Mouse (Mus musculus): ENCODE results near the gene Arid1b.

Gene Arid1b

GRCm38 (mm10) chr17:5151852-5152251 is 157.7 kb downstream of the Arid1b start:
- DNase-seq (ENCODE audit: low read depth, low spot score): no peak

- no peak for DNase-seq (ENCODE audit: low read depth, low spot score)
Observed at GRCm38 (mm10) chr17:5153461-5153860, 159.3 kb downstream of the Arid1b start.

DNA sequence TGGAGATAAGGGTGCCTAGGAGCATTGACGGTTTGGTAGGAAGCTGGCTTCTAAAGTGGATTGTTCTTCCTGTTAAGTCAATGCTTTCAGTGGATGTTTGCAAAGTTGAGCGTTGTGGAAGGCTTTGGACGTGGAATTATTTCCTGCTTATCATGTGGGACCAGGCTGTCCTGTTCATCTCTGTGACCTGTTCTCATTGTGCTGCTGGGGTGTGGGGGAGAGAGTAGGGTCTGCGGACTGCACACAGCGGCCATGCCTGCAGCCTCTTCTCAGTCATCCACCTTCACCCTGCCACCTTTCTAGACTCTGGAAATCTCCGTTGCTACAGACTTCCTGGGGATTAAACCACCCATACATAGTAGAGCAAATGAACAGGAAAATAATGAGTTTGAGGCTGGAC is 160.2 kb downstream of the Arid1b start:
- DNase-seq (ENCODE audit: low read depth, low spot score): no peak

DNA sequence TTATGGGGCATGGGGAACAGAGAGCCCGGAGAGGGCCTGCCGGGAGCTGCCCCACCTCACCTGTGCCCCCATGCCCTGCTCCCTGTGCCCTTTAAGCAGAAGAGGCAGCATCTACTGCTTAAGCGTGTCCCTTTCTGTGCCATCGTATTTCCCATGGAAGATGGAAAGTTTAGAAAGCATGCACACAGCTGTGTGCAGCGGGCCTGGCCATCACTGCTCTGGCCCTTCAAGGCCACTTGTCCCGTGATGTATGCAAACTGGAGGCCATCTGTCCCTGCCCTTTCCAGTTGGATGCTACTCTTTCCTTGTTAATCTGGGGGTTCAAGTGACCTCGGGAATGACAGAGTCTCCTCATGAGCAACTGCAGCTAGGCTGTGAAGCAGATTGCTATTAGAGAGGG is 163.5 kb downstream of the Arid1b start:
- DNase-seq (ENCODE audit: low read depth, low spot score): no peak

- DNase-seq (ENCODE audit: low read depth, low spot score): no peak
Observed at GRCm38 (mm10) chr17:5162525-5162924, 168.4 kb downstream of the Arid1b start.

GRCm38 (mm10) chr17:5163251-5163826 is 169.2 kb downstream of the Arid1b start:
- no peak for DNase-seq (ENCODE audit: low read depth, low spot score)

GRCm38 (mm10) chr17:5164794-5165193 is 170.7 kb downstream of the Arid1b start:
- DNase-seq (ENCODE audit: low read depth, low spot score): no peak

DNA sequence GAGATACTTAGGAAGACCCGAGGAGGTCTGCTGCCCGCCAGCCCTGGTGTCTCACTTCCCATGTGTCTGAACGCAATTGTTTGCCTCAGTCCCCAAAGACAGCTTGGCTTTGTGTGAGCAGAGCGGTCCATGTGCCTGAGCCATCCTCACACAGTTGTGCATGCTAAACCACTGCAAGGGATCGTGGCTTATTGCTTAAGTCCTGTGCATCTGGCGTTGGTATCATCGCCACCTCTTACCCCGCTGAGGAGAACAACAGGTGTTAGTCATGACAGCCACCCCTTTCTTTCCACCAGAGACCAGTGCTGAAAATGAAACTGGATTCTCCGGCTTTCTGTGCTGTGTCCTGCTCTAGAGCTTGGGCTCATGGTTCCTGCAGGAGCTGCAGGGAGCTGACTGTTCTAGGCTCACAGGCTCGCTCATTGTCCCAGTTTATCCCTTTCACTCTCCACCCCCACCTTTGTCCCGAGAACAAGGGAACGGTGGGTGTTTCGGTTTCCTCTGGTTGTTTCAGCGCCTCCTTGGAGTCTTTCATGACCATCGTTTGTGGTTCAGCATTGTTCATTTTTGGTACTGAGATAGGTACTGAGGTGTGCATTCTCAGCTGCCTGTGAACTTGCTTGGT is 171.2 kb downstream of the Arid1b start:
- DNase-seq (ENCODE audit: low read depth, low spot score): no peak

DNA sequence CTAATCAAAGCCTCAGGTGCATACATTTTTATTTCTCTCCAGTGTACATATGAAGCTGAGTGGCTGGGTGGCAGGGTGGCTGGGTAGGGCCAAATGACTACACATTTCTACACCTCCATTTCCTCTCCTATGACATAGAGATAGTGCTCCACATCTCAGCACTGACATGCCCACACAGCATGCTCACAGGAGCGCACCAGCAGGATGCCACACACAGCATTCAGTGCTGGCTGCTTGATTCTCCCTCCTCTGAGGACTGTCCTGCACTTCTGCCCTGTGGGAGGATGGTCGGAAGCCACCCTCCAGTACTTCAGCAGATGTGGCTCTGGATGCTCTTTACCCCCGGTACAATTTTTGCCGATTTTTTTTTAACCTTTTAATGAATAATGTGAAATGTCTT is 172.0 kb downstream of the Arid1b start:
- no peak for DNase-seq (ENCODE audit: low read depth, low spot score)

- no peak for DNase-seq (ENCODE audit: low read depth, low spot score)
Observed at GRCm38 (mm10) chr17:5168046-5168445, 173.9 kb downstream of the Arid1b start.

DNA sequence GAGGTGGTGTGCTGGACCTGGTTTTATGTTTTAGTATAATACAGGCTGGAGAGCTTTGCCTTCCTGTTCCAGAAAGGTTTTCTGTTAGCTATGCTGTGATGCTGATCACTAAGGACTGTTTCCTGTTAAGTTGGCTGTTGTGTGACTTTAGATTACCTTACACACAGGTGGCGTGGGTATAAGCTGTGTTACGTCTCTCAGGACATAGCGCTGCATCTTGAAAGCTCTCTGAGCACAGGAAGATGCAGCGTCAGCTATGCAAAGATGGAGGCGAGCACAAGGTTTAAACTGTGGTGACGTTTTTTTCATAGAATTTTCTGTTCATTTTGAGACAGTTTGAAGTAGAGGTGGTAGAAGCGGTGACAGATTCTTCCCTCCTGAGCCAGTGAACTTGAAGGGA is 174.5 kb downstream of the Arid1b start:
- DNase-seq (ENCODE audit: low read depth, low spot score): no peak

DNA sequence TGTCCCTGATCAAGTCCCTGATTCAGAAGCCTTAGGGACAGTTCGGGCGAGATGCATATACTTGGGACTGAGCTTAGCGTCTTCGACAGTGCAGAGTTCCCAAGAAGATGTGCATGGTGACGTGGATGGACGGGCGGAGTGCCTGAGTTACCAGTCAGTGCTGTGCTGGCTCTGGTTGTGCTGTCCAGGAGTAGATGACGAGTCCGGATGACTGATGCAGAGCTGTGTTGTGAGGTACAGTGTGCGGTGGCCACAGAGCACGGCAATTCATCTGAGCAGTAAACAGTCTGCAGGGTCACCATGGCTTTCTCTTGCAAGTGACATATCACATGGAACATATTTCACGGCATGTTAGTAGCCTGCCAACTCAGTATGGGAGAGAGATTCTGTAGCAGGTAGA is 176.2 kb downstream of the Arid1b start:
- no peak for DNase-seq (ENCODE audit: low read depth, low spot score)

DNA sequence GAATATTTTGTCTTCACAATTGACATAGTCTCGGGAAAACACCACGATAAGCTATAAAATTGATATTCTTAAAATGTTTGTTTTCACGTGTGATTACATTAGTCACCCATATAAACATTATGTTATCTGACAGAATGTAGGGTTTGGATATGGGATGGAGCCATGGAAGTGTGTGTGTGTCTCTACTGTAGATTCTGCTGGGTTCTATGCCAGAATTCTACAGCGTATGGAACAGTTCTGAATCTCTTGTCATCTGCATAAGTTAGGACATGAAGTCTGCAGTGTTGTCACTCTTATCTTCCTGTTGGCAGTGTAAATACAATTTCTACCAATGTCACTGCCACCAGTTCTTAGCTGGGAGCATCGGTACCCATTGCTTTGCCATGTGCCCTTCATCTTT is 177.3 kb downstream of the Arid1b start:
- DNase-seq (ENCODE audit: low read depth, low spot score): no peak

DNA sequence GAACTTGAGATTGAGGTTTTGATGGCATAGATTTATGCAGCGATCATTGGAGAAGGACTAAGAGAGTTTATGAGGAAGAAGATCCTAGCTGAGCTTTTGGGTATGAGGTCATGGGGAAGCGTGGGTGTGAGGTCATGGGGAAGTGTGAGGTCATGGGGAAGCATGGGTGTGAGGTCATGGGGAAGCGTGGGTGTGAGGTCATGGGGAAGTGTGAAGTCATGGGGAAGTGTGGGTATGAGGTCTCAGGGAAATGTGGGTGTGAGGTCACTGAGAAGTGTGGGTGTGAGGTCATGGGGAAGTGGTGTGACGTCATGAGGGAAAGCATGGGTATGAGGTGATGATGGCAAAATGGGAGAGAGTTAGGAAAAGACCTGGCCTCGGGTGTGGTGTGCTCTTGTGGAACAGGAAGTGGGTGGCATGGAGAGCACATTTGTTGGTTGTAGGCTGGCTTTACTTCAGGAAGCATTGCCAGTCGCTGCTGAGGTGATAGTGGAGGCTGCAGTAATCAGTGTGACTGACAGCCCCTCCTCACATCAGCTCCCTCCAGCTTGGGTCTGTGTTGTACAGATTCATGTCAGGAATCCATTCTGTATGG is 180.4 kb downstream of the Arid1b start:
- DNase-seq (ENCODE audit: low read depth, low spot score): no peak

DNA sequence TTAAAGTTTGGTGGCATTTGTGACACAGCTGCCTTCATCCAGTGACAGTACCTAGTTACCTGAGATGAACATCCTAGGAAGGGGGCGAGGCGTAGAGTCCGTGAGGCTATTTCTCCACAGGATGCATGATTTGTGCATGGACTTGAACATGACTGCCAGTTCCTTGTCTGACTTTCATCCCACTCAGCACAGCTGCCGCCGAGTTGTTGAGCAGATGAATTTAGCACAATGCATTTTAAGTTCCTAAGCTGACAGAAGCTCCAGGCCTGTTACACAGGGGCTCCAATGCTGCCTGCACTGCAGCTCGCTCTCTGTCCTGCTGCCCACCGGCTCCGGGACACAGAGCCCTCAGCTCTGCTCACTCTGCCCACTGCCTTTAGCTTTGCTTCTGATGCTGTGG is 181.4 kb downstream of the Arid1b start:
- DNase-seq (ENCODE audit: low read depth, low spot score): no peak

- DNase-seq (ENCODE audit: low read depth, low spot score): peak; percentile 12
Observed at GRCm38 (mm10) chr17:5176315-5176714, 182.2 kb downstream of the Arid1b start.

GRCm38 (mm10) chr17:5178534-5178933 is 184.4 kb downstream of the Arid1b start:
- no peak for DNase-seq (ENCODE audit: low read depth, low spot score)

- no peak for DNase-seq (ENCODE audit: low read depth, low spot score)
Observed at GRCm38 (mm10) chr17:5179004-5179403, 184.9 kb downstream of the Arid1b start.

GRCm38 (mm10) chr17:5179412-5179811 is 185.3 kb downstream of the Arid1b start:
- no peak for DNase-seq (ENCODE audit: low read depth, low spot score)

DNA sequence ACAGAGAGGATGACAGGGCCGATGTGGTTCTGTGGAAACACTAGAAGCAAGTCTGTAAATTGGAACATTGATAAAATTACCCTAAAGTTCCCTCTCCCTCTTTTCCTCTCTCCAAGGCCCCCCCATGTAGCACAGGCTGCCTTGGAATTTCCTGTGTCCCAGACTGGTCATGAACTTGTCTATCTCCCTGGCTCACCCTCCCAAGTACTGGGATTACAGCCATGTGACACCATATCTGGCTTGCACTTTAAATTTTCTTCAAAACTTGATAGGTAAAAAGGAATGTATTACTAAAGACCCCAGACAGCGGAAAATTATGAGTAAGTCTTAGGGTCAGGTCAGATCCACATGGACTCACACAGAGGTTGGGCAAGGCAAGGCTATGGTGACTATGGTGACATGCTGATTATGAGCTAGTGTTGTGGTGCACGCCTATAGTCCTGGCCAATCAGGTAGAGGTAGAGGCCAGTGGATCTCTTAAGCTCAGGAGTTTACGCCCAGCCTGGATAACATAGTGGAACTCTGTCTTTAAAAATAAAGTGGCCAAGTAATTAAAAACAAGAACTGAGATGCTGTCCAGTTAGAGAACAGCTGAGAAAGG is 185.9 kb downstream of the Arid1b start:
- peak; percentile 58 for DNase-seq (ENCODE audit: low read depth, low spot score)

- no peak for DNase-seq (ENCODE audit: low read depth, low spot score)
Observed at GRCm38 (mm10) chr17:5180925-5181324, 186.8 kb downstream of the Arid1b start.

DNA sequence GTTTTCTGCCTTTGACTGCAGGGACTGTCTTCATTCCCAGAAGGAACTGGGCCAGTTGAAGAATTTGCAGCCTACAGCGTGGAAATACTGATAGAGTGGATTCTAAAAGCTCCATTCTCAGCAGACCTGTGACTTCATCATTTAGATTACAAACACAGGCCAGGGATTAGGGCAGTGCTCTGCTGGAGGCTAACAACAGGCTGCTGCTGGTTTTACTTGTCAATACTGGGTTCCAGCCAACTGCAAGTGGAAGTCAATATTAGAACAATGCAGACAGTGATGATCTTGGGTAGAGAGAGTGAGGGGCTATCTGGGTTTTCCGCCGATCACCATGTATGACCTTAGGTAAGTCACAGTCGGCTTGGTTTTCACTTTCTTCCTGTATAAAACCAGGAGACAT is 188.4 kb downstream of the Arid1b start:
- no peak for DNase-seq (ENCODE audit: low read depth, low spot score)

DNA sequence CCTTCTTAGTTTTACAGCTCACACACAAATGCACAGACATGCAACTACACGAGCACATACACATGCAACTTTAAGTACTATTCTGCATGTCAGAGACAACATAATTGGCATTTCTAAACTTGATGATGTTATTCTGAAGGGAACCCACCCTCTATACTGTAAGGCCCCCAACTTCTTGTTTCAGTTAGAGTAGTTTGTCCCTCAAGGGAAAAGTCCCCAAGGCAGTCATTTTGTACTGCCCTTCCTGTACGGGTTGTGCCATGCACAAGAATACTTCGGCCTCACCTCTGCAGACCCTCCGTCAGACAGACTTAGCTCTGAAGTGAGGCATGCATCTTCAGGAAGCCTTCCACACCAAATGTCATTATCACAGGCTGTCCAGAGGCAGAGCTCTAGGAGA is 191.4 kb downstream of the Arid1b start:
- DNase-seq (ENCODE audit: low read depth, low spot score): no peak
